Mouse (Mus musculus) regulatory T cell (primary cell): ENCODE results near the gene Stat4.
"Not testable (repeated sequence)": the region's sequence is repeated elsewhere in the genome, so short reads cannot be mapped to it uniquely, and the experiment has no call there.

ENCODE experiments used
- in situ Hi-C: fragments of 300-600 bp; cut with MboI, MseI; formaldehyde crosslinking; loops from one replicate; pipeline ENCODE4 v1.15.1; 2025; ENCODE audit warnings: high pct_unique_total_duplicates

The Stat4 gene

DNA sequence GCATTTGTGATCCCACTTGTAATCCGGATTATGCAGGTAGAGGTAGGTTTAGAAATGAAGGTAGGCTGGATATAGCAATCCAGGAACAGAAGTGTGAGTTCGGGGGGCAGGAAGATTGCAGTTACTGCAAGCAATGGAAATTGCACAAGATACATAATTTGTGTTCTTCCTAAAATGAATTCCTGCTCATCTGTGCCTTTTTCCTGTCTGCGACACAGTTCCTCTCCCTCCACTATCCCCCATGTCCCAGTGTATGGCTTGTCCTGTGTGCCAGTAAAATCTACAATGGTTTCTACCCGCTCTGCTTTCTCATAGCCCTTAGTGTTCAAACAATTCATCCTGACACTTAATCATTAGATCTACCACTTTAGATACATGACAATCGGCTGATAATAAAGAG is 41.7 kb downstream of the Stat4 start:
- in situ Hi-C loops = no loop called here

DNA sequence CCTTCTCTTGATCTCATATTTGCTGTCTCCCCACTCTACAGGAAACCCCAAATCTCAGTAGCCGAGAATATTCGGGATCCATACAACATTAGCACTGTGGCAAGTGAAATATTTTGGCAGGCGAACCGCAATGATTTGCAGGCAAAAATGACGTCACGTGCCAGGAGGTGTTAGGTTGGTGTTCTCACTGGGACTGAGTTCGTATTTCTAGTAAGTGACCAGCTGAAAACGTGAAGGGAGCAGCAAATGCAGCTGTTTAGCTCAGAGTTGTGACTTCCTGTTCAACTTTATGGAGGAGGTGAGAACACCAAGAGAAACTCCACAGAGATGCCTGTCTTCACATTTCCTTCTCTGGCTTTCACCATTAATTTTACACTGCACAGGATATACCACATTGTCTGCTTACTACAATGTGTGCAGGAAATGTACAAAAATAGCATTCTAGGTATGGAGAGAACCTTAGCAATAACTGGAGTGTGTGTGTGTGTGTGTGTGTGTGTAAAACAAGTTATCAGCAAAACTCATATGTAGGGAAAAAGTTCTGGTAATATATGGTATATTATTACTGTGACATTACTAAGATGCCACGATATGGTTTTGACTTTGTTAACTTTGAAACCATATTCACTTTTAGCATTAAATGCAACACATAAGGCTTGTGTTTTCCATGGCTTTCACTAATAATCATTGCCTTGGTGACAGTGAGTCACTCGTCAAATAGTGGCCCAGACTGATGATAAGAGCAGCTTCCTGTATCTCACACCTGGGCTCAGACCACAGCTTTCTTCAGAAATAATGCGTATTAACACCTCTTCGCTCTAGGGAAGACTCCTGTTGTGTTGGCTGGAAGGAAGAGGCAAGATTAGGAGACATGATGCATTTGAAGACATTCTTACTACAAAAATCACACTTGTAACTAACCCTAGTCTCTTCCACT is 48.1 kb downstream of the Stat4 start:
- in situ Hi-C loops = no loop called here

DNA sequence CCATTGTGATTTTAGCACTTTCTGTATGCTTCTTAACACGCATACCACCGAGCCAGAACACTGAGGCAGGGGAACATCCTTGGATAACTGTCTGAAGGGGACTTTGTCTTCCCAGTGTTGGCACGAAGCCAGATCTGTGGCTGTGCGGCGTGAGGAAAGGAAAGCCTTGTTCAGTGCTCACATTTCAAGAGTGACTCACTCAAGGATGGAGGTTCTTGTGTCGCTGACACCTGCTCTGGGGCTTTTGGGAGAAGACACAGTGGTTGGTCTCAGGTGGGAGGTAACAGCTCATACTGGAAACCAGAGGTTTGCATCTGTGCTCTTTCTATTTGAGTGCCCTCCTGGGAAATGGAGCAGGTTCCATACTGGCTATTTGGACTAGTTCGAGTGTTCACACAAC is 52.2 kb downstream of the Stat4 start:
- in situ Hi-C loops = no loop called here

DNA sequence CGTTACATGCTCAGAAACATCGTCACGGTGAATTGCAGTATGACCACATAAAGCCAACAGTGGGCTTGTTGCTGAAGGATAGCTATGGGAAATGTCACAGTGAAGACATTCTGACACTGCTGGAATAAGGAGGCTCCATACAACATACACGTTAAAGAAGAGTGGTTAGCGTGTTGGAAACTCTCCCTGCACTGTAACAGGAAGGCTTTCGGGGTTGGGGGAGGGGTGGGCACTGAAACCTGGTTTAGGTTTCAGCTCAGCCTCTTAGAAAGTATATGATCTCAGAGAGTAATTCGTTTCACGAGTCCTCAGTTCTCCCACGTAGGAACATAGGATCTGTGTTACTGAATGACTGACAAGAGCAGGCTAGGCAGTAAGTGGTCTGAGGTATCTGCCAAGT is 52.7 kb downstream of the Stat4 start:
- in situ Hi-C loops = no loop called here

DNA sequence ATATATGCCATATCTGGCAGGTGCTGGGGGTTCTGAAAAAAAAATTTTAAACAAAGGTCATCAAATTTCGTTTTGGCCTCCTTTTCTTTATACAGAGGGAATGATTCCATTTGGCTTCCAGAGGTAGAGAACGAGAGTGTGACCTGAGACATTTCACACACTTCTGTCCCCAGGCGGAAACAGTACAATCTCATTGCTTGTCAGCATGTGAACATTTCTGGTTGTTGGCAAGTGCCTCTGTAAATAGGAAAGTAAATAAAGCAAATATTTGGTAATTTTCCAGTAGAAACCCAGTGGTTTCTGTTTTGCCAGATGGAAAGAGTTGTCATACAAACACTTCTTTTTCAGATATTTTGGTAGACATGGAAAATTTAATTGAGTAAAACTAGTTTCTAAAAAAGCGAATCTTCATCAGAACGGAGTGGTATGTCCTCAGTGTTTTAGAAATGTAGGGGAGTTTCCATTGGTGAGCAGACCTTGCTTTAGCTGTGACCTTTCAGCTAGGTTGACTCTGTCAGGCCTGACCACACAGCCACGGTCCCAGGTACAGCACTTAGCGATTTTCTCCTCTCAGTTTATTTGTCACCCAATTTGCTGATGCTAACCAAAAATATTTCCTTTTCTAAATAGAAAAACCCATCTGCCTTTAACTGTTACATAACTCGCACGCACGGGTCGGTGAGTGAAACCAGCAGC is 53.6 kb downstream of the Stat4 start:
- in situ Hi-C loops = no loop called here

DNA sequence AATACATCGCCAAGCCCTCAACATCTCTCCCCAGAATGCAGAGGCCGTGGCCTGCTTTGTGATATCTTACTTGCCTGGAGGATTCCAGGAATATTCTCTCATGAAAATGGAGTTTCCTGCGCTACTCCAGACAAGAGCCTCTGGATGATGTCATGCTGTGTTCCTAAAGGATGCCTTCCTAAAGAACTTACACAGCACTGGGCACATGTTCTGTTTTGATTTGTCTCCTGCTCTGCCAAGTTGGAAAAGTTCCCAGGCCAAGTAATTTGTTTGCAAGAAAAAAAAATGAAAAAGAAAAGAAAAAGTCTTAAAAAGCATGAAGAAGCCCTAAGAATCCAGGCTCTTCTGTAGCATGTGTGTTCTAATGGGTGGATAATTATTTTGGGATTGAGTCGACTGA is 56.2 kb downstream of the Stat4 start:
- in situ Hi-C loops = no loop called here

DNA sequence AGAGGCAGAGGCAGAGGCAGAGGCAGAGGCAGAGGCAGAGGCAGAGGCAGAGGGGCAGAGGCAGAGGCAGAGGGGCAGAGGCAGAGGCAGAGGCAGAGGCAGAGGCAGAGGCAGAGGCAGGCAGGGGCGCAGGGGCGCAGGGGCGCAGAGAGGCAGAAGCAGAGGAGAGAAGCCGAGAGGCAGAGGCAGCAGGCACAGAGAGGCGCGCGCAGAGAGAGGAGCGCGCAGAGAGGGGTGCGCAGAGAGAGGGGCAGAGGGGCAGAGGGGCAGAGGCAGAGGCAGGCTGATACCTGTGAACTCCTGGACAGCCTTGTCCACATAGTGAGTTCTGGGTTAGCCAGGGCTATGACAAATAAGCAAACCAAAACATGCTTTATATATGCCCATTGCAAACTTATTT is 59.9 kb downstream of the Stat4 start:
- in situ Hi-C loops = not testable (repeated sequence)

DNA sequence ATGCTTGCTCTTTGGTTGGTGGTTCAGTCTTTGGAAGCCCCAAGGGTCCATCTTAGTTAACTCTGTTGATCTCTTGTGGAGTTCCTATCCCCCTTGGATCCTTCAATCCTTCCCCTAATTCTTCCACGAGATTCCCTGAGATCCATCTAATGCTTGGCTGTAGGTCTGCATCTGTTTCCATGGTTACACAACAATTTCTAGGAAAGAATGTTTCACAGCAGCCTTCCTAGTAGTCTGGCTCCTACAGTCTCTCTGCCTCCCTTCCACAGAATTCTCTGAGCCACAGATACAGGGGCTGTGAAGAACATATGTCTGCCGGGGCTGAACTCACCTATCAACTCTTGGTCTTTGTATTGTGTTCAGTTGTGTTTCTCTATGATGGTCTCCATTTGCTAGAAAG is 61.8 kb downstream of the Stat4 start:
- in situ Hi-C loops = no loop called here

DNA sequence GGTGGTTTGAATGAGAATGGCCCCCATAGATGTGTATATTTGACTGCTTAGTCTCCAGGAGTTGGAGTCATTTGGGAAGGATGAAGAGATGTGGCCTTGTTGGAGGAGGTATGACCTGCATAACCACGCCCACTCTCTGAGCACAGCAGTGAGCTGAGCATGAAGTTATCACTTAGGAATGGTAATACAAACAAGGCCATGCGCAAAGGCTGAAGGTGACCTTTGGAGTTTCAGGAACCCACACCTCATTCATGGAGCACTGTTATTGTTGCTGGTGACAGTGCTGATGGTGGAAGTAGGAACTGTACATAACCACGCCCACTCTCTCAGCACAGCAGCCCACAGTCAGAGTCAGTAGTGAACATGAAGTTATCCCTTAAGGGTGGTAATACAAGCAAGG is 62.9 kb downstream of the Stat4 start:
- in situ Hi-C loops = no loop called here

DNA sequence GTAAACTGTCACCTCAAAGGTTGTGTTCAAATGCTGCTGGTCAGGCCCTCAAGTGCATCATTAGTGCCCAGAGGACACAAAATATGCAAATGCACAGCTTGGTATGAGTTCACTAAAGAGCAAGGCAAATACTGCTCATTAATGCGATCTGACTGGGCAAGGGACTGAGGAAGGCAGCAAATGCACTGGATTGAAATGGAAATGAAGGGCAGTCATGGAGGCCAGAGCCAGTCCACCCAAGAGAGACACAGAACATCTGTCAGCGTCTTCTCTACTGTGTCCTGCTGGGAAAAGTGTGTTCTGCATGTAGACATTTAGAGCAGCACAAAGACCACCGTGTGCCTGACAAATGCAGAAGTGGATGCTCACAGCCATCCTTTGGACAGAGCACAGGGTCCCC is 64.6 kb downstream of the Stat4 start:
- in situ Hi-C loops = no loop called here

DNA sequence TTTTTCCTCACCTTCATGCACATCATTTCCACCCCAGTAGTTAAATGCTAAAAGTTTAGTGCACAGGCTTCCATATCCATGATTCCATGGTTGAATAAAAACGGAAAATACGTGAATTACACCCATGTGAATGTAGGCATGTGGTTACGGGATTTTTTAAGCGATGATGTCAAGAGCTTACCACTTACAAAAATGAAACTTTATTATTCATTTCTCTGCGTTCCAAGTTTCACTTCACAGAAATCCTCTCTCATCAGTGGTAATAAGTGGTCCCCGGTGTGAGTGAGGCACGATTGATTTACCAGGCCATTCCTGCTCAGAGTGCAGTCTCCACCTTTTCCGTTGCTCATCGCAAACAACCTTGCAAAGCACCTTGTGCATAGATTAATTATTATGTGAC is 66.0 kb downstream of the Stat4 start:
- in situ Hi-C loops = no loop called here

DNA sequence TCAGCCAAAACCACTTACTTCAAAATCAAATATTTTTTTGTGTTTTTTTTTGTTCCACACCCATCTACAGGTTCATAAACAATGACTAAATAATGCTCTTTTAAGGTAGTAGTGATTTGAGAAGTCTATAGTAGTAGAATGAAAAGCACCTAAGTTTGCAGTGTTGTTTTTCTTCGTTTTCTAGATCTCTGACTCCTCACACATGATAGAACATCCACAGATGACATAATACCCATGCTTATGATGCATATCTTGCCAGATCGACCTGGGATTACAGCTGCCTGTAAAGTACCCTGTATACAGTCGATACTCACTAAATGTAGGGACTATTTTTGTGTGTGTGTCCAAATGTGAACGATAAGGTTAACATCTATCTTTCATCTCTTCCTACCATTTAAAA is 69.0 kb downstream of the Stat4 start:
- in situ Hi-C loops = no loop called here

DNA sequence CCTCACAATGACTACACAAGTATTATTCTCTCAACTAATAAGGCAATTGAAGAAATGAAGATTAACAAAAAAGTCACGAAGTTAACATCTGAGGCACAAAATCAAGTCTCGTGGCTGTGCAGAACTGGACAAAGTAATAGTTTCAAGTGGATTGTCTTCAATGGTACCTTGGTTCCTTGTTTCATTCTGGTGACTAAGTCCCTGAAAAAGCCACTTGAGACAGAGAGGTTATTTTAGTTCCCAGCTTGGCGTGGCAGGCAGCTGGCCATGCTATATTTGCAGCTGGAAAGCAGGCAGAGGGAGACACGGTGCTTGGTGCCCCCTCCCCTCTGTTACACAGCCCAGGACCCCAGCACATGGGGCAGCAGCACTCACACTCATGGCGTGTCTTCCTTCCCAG is 70.2 kb downstream of the Stat4 start:
- in situ Hi-C loops = no loop called here

DNA sequence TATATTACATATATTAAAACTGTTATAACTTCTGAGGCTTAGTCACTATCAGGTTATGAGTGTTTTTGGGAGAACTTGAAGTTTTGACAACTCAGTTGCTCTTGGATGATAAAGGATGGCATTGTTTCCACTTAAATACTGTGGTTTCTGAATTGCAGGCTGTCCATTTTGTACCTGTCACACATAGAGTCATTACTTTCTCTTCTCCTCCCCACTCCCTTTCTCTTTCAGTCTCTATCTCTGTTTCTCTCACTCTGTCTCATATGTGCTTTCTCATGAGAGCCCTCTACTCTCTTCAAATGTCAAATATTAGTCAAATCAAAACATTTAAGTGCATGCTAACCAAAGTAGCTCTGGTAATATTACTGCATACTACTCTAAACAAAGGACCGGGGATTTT is 79.3 kb downstream of the Stat4 start:
- in situ Hi-C loops = no loop called here

DNA sequence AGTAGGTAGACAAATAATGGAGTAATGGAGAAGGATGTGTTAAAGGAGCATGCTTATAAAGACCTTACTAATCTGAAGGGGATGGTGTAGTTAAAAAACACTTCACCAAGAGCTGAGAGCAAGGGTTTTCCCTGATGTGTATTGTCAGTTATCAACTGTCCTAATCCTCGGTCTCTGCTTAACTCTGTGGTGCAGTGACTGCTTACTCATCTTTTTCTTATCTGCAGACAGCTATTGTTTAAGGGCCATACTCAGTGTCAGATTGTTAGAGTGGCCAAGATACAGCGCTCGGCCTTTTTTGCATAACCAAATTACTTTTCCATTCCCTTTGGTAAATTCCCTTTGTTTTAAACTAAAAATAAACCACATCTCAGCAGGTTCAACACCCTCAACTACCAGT is 79.7 kb downstream of the Stat4 start:
- in situ Hi-C loops = no loop called here

DNA sequence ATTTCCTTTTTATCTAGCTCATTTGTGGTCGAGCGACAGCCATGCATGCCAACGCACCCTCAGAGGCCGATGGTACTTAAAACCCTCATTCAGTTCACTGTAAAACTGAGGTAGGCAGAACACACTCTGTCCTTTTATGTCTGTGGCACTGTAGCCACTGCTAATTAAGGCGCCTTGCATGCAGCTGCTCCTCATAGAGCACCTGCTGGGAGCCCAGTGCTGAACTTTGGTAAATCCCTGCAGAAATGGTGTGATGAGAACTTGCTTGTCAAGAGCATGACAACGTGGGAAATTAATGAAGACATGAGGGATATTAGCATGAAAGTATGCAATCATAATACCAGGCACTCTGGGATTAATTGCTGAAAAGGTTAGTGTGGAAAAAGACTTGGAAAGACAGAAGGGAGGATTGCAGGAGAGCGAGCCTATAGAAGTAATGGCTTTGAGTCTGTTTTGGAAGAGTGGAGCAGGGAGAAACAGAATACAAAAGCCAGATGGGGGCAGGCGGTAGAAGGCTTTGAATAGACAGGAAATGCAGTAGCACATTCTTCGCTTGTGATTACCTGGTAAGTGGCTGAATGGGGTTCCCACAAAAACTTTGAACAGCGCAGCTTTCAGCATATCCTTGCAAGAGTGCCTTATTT is 92.9 kb downstream of the Stat4 start:
- in situ Hi-C loops = no loop called here

DNA sequence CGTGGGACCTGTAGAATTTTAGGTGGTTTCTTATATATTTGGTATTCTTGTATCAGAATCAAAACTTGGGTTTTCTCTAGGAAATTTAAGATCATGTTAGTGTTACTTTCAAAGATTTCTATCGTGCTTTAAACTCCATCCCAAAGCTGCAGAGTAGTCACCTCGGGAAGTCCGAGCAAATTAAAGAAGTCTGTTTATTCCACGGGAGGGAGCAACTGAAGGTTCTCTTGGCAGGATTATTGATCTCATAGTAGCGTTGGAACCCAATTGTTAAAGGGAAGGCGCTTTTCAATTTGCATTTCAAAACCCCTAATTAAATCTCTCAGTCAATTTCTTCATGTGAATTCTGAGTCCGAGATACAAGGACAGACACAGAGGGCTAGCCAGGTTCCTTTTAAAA is 93.4 kb downstream of the Stat4 start:
- in situ Hi-C loops = no loop called here

DNA sequence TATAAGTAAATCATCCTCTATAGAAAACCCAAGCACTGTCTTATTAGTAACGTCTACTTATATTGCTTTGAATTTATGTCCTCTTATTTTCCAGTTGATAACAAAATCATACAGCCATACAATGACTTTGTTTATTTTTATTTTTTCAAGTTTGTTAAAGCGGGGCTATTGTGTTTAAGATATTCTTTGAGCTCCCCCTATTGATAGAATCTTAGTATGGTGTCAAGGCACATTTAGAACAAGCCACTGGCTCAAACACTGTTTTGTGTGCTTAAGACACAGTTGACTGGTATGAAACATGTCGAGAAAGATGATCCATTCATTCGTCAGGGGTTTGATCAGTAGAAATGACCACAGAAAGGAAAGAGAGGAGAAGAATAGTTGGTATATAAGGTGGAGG is 99.3 kb downstream of the Stat4 start:
- in situ Hi-C loops = loop anchor here (5.0 kb wide), 1 partner anchor 439 kb away; no protein-coding TSS in a partner anchor

DNA sequence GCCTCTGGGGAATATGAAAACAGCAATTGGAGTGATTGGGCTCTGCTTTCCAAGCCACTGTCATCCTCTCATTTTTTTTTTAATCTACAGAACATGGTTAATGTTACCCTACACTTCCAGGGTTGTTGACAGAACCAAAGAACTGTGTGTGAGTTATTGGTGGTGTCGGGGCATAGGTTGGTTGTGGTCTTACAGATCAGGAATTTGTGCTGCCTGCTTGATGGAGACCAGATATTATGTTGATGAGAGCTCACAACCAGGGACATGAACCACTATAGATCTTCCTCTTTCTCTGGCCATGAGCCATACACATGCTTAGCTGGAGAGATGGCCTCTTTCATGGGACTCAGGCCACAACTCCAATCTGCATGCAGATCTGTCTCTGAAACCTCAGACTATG is 100.2 kb downstream of the Stat4 start:
- in situ Hi-C loops = loop anchor here (5.0 kb wide), 1 partner anchor 440 kb away; no protein-coding TSS in a partner anchor

DNA sequence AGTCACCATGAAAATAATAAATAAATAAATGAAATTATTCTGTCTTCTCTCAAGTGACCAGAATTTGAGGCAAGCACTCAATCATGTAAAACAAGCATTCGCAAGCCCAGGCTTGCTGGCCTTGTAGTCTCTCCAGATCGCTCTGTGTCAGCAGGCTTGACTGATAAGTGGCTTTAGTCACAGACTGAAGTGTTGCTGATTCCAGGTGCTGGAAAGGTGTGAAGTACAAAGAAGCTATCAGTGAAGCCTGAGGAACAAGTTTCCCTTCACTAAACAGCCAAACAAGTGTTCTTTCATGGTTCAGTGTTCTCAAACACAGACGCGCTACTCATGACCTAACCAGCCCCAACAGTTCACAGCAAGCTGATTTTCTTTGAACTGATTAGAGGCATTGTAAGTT is 101.7 kb downstream of the Stat4 start:
- in situ Hi-C loops = loop anchor here (5.0 kb wide), 1 partner anchor 441 kb away; no protein-coding TSS in a partner anchor

DNA sequence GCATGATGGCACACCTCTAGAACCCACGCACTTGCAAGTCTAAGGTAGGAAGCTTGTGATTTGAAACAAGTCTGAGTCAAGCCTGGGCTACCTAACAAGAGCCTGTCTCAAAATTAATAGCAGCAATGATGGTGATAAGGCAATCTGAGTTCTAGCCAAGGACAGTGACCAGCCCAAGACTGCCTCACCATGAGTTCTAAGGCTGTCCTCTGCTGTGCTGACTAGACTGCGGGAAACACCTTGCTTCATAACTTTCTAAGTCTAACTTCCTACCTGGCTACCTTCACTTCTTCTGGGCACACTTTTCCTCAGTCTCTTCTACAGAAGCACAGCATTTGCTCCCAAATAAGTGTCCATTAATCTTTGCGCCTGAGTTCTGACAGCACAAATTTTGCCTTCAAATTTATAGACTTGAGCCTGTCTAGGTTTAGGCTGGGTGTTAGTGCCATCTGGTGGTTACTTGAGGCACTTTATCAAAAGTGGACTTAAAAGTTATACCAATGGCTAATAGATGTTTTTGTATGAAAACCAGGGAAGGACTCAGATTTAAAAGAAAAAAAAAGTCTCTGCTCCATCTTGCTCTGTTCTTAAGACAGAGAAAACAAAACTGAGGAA is 111.8 kb downstream of the Stat4 start:
- in situ Hi-C loops = loop anchor here (5.0 kb wide), 1 partner anchor 96 kb away; no protein-coding TSS in a partner anchor

DNA sequence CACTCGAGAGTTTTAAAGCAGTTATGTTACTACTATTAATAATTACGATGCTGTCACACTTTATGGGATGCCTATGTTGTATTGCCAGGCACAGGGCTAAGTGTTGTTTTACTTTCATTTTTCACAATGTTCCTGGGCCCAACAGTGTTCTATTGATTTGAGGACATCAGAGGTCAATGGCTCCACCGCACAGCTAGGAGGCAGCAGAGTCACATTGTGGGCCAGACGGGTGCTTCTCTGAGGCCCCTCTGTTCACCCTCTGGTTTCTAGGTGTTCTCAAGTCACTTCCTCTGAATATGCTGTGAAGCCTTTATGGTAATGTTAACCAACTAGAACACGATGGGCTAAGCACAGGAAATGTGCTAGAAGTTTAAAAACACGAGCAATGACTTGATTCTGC is 113.5 kb downstream of the Stat4 start:
- in situ Hi-C loops = no loop called here
